In the genomic region with DNA sequence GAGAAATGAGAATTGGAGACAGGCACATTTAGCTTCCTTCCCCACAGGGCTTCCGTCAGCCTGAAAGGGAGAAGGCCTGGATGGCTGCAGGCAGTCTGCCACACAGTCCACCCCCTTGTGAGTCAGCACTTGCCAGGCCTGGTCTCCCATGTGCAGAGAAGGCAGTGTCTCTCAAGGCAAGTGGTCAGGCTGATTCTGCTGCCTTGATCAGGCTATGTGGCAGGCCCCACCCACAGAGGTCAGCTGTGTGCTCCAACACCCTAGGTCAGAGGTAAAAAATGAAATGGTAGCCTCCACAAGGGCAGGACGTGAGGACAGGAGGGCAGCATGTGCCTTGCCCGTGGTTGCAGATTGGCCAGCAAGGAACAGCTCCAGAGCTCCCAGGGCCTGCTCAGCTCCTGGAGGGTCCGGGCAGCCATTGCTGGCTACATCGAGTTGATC, we compare ENCODE assay signal across 8 mouse cellular contexts.
A peak's percentile ranks its signal among the peaks of the same experiment; 100 is the strongest.
DNase-seq lines count a peak whose midpoint lies in the region; ATAC-seq and TF ChIP-seq lines count a peak whose summit lies in the region.

No protein-coding gene starts in this region.

- H3K36me3 ChIP-seq in hindbrain, postnatal 0 days (ENCODE audit: insufficient read depth, low read length) = no peaks in the 10 kb centered on the region
- H3K36me3 ChIP-seq in thymus, adult 2 months (ENCODE audit: control insufficient read depth, insufficient read depth, low read length) = no peaks in the 10 kb centered on the region

- peak in 1 of 2 experiments; percentile 56 for DNase-seq in left cerebral cortex, adult 2 months (ENCODE audit: extremely low spot score in 1 of 2, low spot score in 2 of 2)
- no peak for DNase-seq in left cerebral cortex, postnatal 4 days
- DNase-seq in adrenal gland, postnatal 10 days = peak; percentile 69
- peak; percentile 74 for DNase-seq in gastrocnemius, adult 2 months
- peak; percentile 41 for DNase-seq in hindbrain, postnatal 0 days (ENCODE audit: low spot score)
- DNase-seq in cerebellum, adult 9-11 months = no peak
- DNase-seq in thymus, adult 2 months = no peak

- WGBS in hindbrain, postnatal 0 days = 67% methylated on average over 5 of the region's 5 CpGs
- WGBS in thymus, adult 2 months = 78% methylated on average over 5 of the region's 5 CpGs

- no peak for TF ChIP-seq POLR2A in thymus, adult 2 months (IDR thresholded peaks at IDR 0.05; ENCODE audit: control insufficient read depth, extremely low read depth, insufficient read depth, low read length, poor library complexity)

- no peak overlapping the region for H3K9ac ChIP-seq in hindbrain, postnatal 0 days (replicated peaks; ENCODE audit: low read length)

- H3K9me3 ChIP-seq in hindbrain, postnatal 0 days (ENCODE audit: low read length) = no peaks in the 10 kb centered on the region

- intact Hi-C loops in left cerebral cortex, adult 2 months (cut with DNase I) = no loop called here
- intact Hi-C loops in left cerebral cortex, postnatal 4 days (cut with DNase I) = no loop called here
- intact Hi-C loops in gastrocnemius, adult 2 months (cut with DNase I) = no loop called here

- peak overlapping the region; percentile 25; the same call in 1 of the 2 replicates for H3K27ac ChIP-seq in left cerebral cortex, adult 2 months
- H3K27ac ChIP-seq in gastrocnemius, adult 2 months = peak overlapping the region; percentile 51
- peak overlapping the region; percentile 32; the same call in 1 of the 2 replicates for H3K27ac ChIP-seq in hindbrain, postnatal 0 days
- no peak overlapping the region for H3K27ac ChIP-seq in thymus, adult 2 months (ENCODE audit: control insufficient read depth, insufficient read depth, low read length)

- H3K4me3 ChIP-seq in left cerebral cortex, adult 2 months = no peak overlapping the region
- H3K4me3 ChIP-seq in gastrocnemius, adult 2 months = no peak overlapping the region
- no peak overlapping the region for H3K4me3 ChIP-seq in hindbrain, postnatal 0 days (ENCODE audit: low read length)
- H3K4me3 ChIP-seq in thymus, adult 2 months (ENCODE audit: control insufficient read depth, insufficient read depth, low read length) = no peak overlapping the region

- H3K27me3 ChIP-seq in hindbrain, postnatal 0 days (ENCODE audit: insufficient read depth, low read length) = no peaks in the 10 kb centered on the region
- H3K27me3 ChIP-seq in thymus, adult 2 months (ENCODE audit: control insufficient read depth, insufficient read depth, low read length) = no peaks in the 10 kb centered on the region

- TF ChIP-seq CTCF in left cerebral cortex, adult 2 months (IDR thresholded peaks at IDR 0.05) = no peak
- no peak for TF ChIP-seq CTCF in gastrocnemius, adult 2 months (IDR thresholded peaks at IDR 0.05)
- no peak for TF ChIP-seq CTCF in hindbrain, postnatal 0 days (IDR thresholded peaks at IDR 0.05; ENCODE audit: low read depth)
- TF ChIP-seq CTCF in thymus, adult 2 months (IDR thresholded peaks at IDR 0.05; ENCODE audit: borderline replicate concordance, control insufficient read depth, extremely low read depth, insufficient read depth, low read length, poor library complexity) = no peak

- no peak overlapping the region for H3K4me2 ChIP-seq in hindbrain, postnatal 0 days (ENCODE audit: low read depth, low read length)

- peak; percentile 57; the same call in 1 of the 2 replicates for ATAC-seq in hindbrain, postnatal 0 days
- ATAC-seq in megakaryocyte, adult 5-6 weeks (ENCODE audit: poor library complexity, severe bottlenecking) = peak; percentile 67

- 0 out of 2 replicates have a peak, but pooled peaks cover 6% of the 10 kb centered on the region for H3K4me1 ChIP-seq in hindbrain, postnatal 0 days (ENCODE audit: insufficient read depth, low read length)
- H3K4me1 ChIP-seq in thymus, adult 2 months (replicated peaks; ENCODE audit: control insufficient read depth, insufficient read depth, low read length) = peaks cover 37% of the 10 kb centered on the region

Comparison
In these comparisons a context has a peak if more than half of its experiments do, and no peak if none do; other contexts are left out.
1. DNase-seq: peak in adrenal gland, postnatal 10 days (single experiment), gastrocnemius, adult 2 months (single experiment) and hindbrain, postnatal 0 days (single experiment); none in left cerebral cortex, postnatal 4 days (single experiment), cerebellum, adult 9-11 months (single experiment) and thymus, adult 2 months (single experiment).